Mouse (Mus musculus) myocyte (in vitro differentiated cells): Measurements from ENCODE around the gene Pon3. TPM values are rescaled to one million over a fixed set of nuclear protein-coding genes. Genes with fewer than 3 reads are reported as not detected.

Experiments used
- H3K27me3 ChIP-seq: one replicate; pipeline ENCODE4 v1.6.1; 2011; ENCODE audit not compliant: control insufficient read depth, insufficient read depth, insufficient read length
- H3K36me3 ChIP-seq: one replicate; pipeline ENCODE4 v1.6.1; 2011; ENCODE audit not compliant: control insufficient read depth, insufficient read depth
- H3K4me2 ChIP-seq: one replicate; pipeline ENCODE4 v1.6.1; 2011; ENCODE audit warnings: low read depth, control low read depth
- H3K4me3 ChIP-seq: one replicate; pipeline ENCODE4 v1.5.1; 2011; ENCODE audit warnings: mild to moderate bottlenecking, control low read depth, moderate library complexity
- H3K79me2 ChIP-seq: one replicate; pipeline ENCODE4 v1.6.1; 2011; ENCODE audit not compliant: control insufficient read depth, insufficient read depth
- H3ac ChIP-seq: one replicate; pipeline ENCODE4 v1.6.1; 2011; ENCODE audit not compliant: control insufficient read depth, insufficient read length
- CEBPB ChIP-seq: IDR thresholded peaks from 2 replicates; pipeline ENCODE4 v1.6.1; 2011; ENCODE audit warnings: mild to moderate bottlenecking, moderate library complexity; ENCODE audit not compliant: poor library complexity, insufficient read depth, severe bottlenecking
- E2F4 ChIP-seq: IDR thresholded peaks from one replicate; pipeline ENCODE4 v1.6.1; 2011; ENCODE audit warnings: mild to moderate bottlenecking, control low read depth, moderate library complexity; ENCODE audit not compliant: insufficient read depth
- MAX ChIP-seq: IDR thresholded peaks from one replicate; pipeline ENCODE4 v1.6.1; 2011; ENCODE audit warnings: low read depth, mild to moderate bottlenecking, control low read depth
- MYOD1 ChIP-seq, 3 experiments: IDR thresholded peaks; one replicate each; pipeline ENCODE4 v1.6.1; 2011; ENCODE audit warnings: control low read depth in 2 of 3, low read depth in 2 of 3, mild to moderate bottlenecking in 2 of 3, moderate library complexity in 1 of 3; ENCODE audit not compliant: insufficient read length in 2 of 3, control insufficient read depth in 1 of 3
- MYOG ChIP-seq, 3 experiments: IDR thresholded peaks; one replicate each; pipeline ENCODE4 v1.6.1; 2011; ENCODE audit warnings: control low read depth in 2 of 3, low read depth in 2 of 3, mild to moderate bottlenecking in 2 of 3; ENCODE audit not compliant: insufficient read length in 2 of 3, control insufficient read depth in 1 of 3, insufficient read depth in 1 of 3
- POLR2A ChIP-seq: IDR thresholded peaks from one replicate; pipeline ENCODE4 v1.6.1; 2011; ENCODE audit warnings: low read depth, mild to moderate bottlenecking, control low read depth, moderate library complexity; ENCODE audit not compliant: insufficient read length
- POLR2AphosphoS2 ChIP-seq: IDR thresholded peaks from one replicate; pipeline ENCODE4 v1.6.1; 2011; ENCODE audit warnings: low read depth, control low read depth; ENCODE audit not compliant: insufficient read length
- REST ChIP-seq: IDR thresholded peaks from one replicate; pipeline ENCODE4 v1.6.1; 2011; ENCODE audit warnings: mild to moderate bottlenecking, control low read depth, moderate library complexity; ENCODE audit not compliant: insufficient read depth, insufficient read length
- SRF ChIP-seq: IDR thresholded peaks from one replicate; pipeline ENCODE4 v1.6.1; 2011; ENCODE audit warnings: low read depth; ENCODE audit not compliant: control insufficient read depth, insufficient read length
- TCF12 ChIP-seq: IDR thresholded peaks from one replicate; pipeline ENCODE4 v1.6.1; 2011; ENCODE audit warnings: mild to moderate bottlenecking, control low read depth; ENCODE audit not compliant: poor library complexity, insufficient read depth, severe bottlenecking
- TCF3 ChIP-seq: IDR thresholded peaks from one replicate; pipeline ENCODE4 v1.6.1; 2011; ENCODE audit warnings: low read depth, control low read depth; ENCODE audit not compliant: insufficient read length
- USF1 ChIP-seq: IDR thresholded peaks from one replicate; pipeline ENCODE4 v1.6.1; 2011; ENCODE audit warnings: low read depth, mild to moderate bottlenecking, control low read depth, moderate library complexity
- polyA plus RNA-seq: library from polyadenylated mRNA; unstranded; fragments of >200 nt; fragmentation: generic; extraction: Trizol; gene quantifications from one replicate; pipeline ENCODE4 v1.2.1, GENCODE M21; 2012; ENCODE audit warnings: missing spikeins

Gene Pon3
- polyA plus RNA-seq, 1 experiment: 1.8 TPM

GRCm38 (mm10) chr6:5222080-5222479 lies 34.0 kb downstream of the Pon3 start:
- Histone ChIP-seq H3K27me3 (no peaks in the 10 kb centered on the region), H3K4me2 (no peak overlapping the region), H3K36me3 (no peaks in the 10 kb centered on the region), H3K4me3 (no peak overlapping the region), H3ac (no peak overlapping the region), H3K79me2 (no peaks in the 10 kb centered on the region)
- TF ChIP-seq REST: no peak
- TF ChIP-seq MAX: no peak
- TF ChIP-seq CEBPB: no peak
- no peak for TF ChIP-seq MYOG (IDR thresholded peaks at IDR 0.05; ENCODE audit: control insufficient read depth in 1 of 3, insufficient read depth in 1 of 3, insufficient read length in 2 of 3, low read depth in 2 of 3)
- TF ChIP-seq TCF12: no peak
- no peak for TF ChIP-seq E2F4
- no peak for TF ChIP-seq POLR2AphosphoS2
- no peak for TF ChIP-seq USF1
- no peak for TF ChIP-seq POLR2A
- no peak for TF ChIP-seq SRF
- TF ChIP-seq TCF3: no peak
- no peak for TF ChIP-seq MYOD1 (IDR thresholded peaks at IDR 0.05; ENCODE audit: control insufficient read depth in 1 of 3, insufficient read length in 2 of 3, low read depth in 2 of 3)

GRCm38 (mm10) chr6:5218190-5218589 lies 37.9 kb downstream of the Pon3 start:
- no peak for TF ChIP-seq TCF12
- no peak for TF ChIP-seq CEBPB
- TF ChIP-seq MAX: no peak
- TF ChIP-seq REST: no peak
- TF ChIP-seq TCF3: no peak
- no peak for TF ChIP-seq USF1
- no peak for TF ChIP-seq MYOD1 (IDR thresholded peaks at IDR 0.05; ENCODE audit: control insufficient read depth in 1 of 3, insufficient read length in 2 of 3, low read depth in 2 of 3)
- no peak for TF ChIP-seq SRF
- no peak for TF ChIP-seq E2F4
- TF ChIP-seq MYOG (IDR thresholded peaks at IDR 0.05; ENCODE audit: control insufficient read depth in 1 of 3, insufficient read depth in 1 of 3, insufficient read length in 2 of 3, low read depth in 2 of 3): no peak
- no peak for TF ChIP-seq POLR2AphosphoS2
- TF ChIP-seq POLR2A: no peak

GRCm38 (mm10) chr6:5207817-5208216 lies 48.3 kb downstream of the Pon3 start:
- no peaks in the 10 kb centered on the region for H3K36me3 ChIP-seq
- TF ChIP-seq SRF (no peak), POLR2A (no peak), CEBPB (no peak), MAX (no peak), MYOD1 (IDR thresholded peaks at IDR 0.05; ENCODE audit: control insufficient read depth in 1 of 3, insufficient read length in 2 of 3, low read depth in 2 of 3) (no peak), E2F4 (no peak), TCF3 (no peak)
- no peak overlapping the region for H3K4me3 ChIP-seq
- no peaks in the 10 kb centered on the region for H3K79me2 ChIP-seq
- no peak overlapping the region for H3ac ChIP-seq
- H3K27me3 ChIP-seq: no peaks in the 10 kb centered on the region
- no peak overlapping the region for H3K4me2 ChIP-seq

More at GRCm38 (mm10) chr6:5218190-5218589, 37.9 kb downstream of the Pon3 start:
- no peaks in the 10 kb centered on the region for H3K79me2 ChIP-seq
- no peaks in the 10 kb centered on the region for H3K36me3 ChIP-seq
- H3K27me3 ChIP-seq: no peaks in the 10 kb centered on the region
- no peak overlapping the region for H3K4me3 ChIP-seq
- no peak overlapping the region for H3K4me2 ChIP-seq
- no peak overlapping the region for H3ac ChIP-seq

- no peak overlapping the region for H3K4me3 ChIP-seq
- no peak overlapping the region for H3ac ChIP-seq
- H3K79me2 ChIP-seq: no peaks in the 10 kb centered on the region
- no peak for TF ChIP-seq MYOD1 (IDR thresholded peaks at IDR 0.05; ENCODE audit: control insufficient read depth in 1 of 3, insufficient read length in 2 of 3, low read depth in 2 of 3)
- TF ChIP-seq MAX: no peak
- no peak for TF ChIP-seq SRF
- no peak for TF ChIP-seq E2F4
- no peak for TF ChIP-seq USF1
- TF ChIP-seq TCF3: no peak
- TF ChIP-seq TCF12: no peak
- TF ChIP-seq REST: no peak
- no peak for TF ChIP-seq POLR2A
- H3K27me3 ChIP-seq: no peaks in the 10 kb centered on the region
- no peaks in the 10 kb centered on the region for H3K36me3 ChIP-seq
- H3K4me2 ChIP-seq: no peak overlapping the region
Observed at GRCm38 (mm10) chr6:5199916-5200315, 56.2 kb downstream of the Pon3 start.

- H3K4me3 ChIP-seq: no peak overlapping the region
- TF ChIP-seq CEBPB (no peak), TCF12 (no peak), E2F4 (no peak), MYOD1 (IDR thresholded peaks at IDR 0.05; ENCODE audit: control insufficient read depth in 1 of 3, insufficient read length in 2 of 3, low read depth in 2 of 3) (no peak), MYOG (IDR thresholded peaks at IDR 0.05; ENCODE audit: control insufficient read depth in 1 of 3, insufficient read depth in 1 of 3, insufficient read length in 2 of 3, low read depth in 2 of 3) (no peak), USF1 (no peak), MAX (no peak), REST (no peak), POLR2AphosphoS2 (no peak), SRF (no peak), TCF3 (no peak), POLR2A (no peak)
- no peaks in the 10 kb centered on the region for H3K36me3 ChIP-seq
- no peak overlapping the region for H3K4me2 ChIP-seq
- H3K79me2 ChIP-seq: no peaks in the 10 kb centered on the region
- H3K27me3 ChIP-seq: no peaks in the 10 kb centered on the region
- no peak overlapping the region for H3ac ChIP-seq
Observed at GRCm38 (mm10) chr6:5199376-5199905, 56.6 kb downstream of the Pon3 start.
